Mouse (Mus musculus) bone marrow macrophage, adult 2 months (primary cell): ENCODE results near the gene Adad2. TPM values are rescaled to one million over a fixed set of nuclear protein-coding genes. Genes with fewer than 3 reads are reported as not detected.

Experiments
- H3K27ac ChIP-seq: 2 replicates; pipeline ENCODE4 v1.5.1; 2012; ENCODE audit warnings: low read depth, low read length; ENCODE audit not compliant: insufficient read depth
- H3K4me1 ChIP-seq: 2 replicates; pipeline ENCODE4 v1.6.1; 2012; ENCODE audit warnings: low read length; ENCODE audit not compliant: control insufficient read depth, insufficient read depth
- H3K4me3 ChIP-seq: 2 replicates; pipeline ENCODE4 v1.5.1; 2012; ENCODE audit warnings: mild to moderate bottlenecking, low read length, moderate library complexity; ENCODE audit not compliant: insufficient read depth
- CTCF ChIP-seq: IDR thresholded peaks from 2 replicates; pipeline ENCODE4 v1.5.1; 2012; ENCODE audit warnings: low read depth, mild to moderate bottlenecking, low read length, moderate library complexity
- POLR2A ChIP-seq: IDR thresholded peaks from 2 replicates; pipeline ENCODE4 v1.6.1; 2012; ENCODE audit warnings: mild to moderate bottlenecking, low read depth, low read length, borderline replicate concordance
- polyA plus RNA-seq: library from polyadenylated mRNA; stranded (reverse); fragments of >200 nt; gene quantifications from 2 replicates; pipeline ENCODE4 v1.2.4, GENCODE M21; 2012; ENCODE audit not compliant: missing spikeins, insufficient read depth, insufficient read length

Gene Adad2
- polyA plus RNA-seq, 1 experiment: not detected

DNA sequence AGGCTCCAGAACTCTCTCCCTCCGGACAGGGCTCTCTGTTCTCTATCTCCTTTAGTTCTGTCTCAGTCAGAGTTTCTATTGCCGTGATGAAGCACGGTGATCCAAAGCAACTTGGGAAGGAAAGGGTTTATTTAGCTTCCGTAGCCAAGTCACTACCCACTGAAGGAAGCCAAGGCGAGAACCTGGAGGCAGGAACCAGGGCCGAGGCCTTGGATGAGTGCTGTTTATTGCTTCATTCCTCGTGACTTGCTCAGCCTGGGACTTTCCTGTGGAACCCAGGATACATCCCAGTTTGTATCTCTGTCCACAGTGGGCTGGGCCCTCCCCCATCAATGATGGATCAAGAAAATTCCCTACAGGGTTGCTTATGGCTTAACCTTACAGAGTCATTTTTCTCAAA, 24.2 kb downstream of the Adad2 start:
- Histone ChIP-seq H3K27ac (no peak overlapping the region), H3K4me3 (no peak overlapping the region), H3K4me1 (0 out of 2 replicates have a peak, but pooled peaks cover 3% of the 10 kb centered on the region)
- no peak for TF ChIP-seq CTCF
- TF ChIP-seq POLR2A: no peak

DNA sequence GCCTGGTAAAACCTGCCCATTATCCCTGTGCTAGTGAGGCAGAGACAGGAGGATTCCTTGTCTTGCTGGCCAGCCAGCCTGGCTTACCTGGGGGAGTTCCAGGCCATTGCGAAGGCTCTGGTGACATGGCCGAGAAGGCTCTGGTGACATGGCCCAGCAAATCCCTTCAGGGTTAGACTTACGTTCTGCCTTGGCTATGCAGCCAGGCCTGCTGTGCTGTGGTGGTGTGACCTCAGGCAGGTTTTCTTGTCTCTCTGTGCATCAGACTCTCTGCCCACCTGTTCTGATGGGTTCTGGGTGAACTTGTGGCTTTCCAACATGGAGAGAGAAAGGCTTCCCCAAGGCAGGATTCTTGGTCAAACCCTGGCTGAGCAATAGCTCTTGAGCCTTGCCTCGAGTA, 24.8 kb downstream of the Adad2 start:
- H3K4me3 ChIP-seq: no peak overlapping the region
- no peak overlapping the region for H3K27ac ChIP-seq
- H3K4me1 ChIP-seq: 0 out of 2 replicates have a peak, but pooled peaks cover 3% of the 10 kb centered on the region
- no peak for TF ChIP-seq POLR2A
- no peak for TF ChIP-seq CTCF

DNA sequence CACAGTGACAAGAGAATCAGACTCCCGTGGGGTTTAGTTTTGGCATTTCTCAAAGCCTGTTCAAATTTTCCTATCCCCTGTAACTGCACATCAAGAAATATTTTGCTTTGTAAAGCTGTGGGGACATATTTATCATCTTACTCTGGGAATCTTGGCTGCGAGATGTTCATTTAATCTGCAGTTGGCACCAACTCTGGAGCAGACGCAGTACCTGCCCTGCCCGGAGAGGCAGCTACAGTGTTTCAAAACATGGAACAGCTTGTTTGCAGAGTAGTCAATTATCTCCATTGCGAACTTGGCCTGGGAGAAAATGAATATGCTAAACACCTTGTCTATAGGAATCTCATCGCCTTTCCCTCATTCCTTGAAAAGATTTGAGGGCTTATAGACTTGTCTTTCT, 25.7 kb downstream of the Adad2 start:
- no peak overlapping the region for H3K27ac ChIP-seq
- TF ChIP-seq CTCF (no peak), POLR2A (no peak)
- H3K4me3 ChIP-seq: no peak overlapping the region
- H3K4me1 ChIP-seq: 0 out of 2 replicates have a peak, but pooled peaks cover 3% of the 10 kb centered on the region

DNA sequence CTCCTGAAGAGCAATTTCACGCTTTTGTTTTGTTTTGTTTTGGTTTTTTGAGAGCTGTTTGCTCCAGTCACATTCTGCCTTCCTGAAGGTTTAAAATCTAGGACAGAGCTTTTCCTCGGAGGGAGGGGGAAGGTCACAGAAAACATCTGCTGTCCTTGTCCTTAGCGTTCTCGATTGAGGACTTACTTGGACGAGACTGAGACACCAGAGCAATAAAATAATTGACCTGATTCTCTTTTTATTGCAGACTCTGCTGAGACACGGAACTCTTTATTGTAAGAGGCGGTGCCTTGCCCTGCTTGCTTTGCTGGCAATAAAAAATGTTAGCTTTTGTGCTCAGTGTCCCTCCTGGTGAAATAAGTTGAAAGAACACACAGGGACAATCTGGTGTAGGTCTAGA, 27.3 kb downstream of the Adad2 start:
- TF ChIP-seq POLR2A (no peak), CTCF (no peak)
- Histone ChIP-seq H3K4me3 (no peak overlapping the region), H3K4me1 (0 out of 2 replicates have a peak, but pooled peaks cover 1% of the 10 kb centered on the region), H3K27ac (no peak overlapping the region)

DNA sequence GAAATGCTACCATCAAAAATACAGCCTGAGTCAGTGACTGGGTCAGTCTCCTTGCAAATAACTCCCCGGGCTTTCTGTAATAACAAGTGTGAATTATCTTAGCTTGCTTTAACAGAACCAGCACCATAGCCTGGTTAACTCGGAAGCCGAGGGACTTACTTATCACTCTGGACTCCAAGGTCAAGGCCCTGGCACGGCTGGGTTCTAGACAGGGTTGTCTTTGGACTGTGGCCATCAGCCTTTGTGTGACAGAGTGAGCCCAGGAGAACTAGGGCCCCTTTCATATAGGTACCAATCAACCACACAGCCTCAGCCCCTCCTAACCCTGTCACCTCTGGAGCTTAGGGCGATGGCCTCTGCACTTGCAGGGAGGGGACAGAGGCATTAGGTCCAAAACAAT, 28.5 kb downstream of the Adad2 start:
- Histone ChIP-seq H3K4me1 (no peaks in the 10 kb centered on the region), H3K27ac (no peak overlapping the region), H3K4me3 (no peak overlapping the region)
- no peak for TF ChIP-seq CTCF
- no peak for TF ChIP-seq POLR2A

DNA sequence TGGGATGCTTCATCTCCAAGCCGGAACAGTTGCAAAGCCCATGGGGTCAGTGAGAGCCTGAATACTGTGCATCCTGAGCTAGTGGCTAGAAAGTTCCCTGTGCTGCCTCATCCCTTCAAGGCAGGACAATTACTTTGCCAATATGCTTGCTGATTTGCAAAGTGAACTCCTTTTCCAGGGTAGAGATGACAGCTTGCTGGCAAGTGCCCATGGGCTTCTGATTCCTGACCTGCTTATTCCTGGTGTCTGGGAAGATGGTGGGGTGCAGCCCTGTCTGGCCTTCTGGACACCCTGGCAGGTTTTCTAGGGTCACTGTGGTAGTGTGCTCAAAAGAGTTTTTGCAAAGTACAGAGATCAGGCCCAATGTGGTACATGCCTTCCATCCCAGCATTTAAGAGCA, 30.4 kb downstream of the Adad2 start:
- no peak overlapping the region for H3K27ac ChIP-seq
- no peaks in the 10 kb centered on the region for H3K4me1 ChIP-seq
- no peak overlapping the region for H3K4me3 ChIP-seq
- no peak for TF ChIP-seq POLR2A
- no peak for TF ChIP-seq CTCF

DNA sequence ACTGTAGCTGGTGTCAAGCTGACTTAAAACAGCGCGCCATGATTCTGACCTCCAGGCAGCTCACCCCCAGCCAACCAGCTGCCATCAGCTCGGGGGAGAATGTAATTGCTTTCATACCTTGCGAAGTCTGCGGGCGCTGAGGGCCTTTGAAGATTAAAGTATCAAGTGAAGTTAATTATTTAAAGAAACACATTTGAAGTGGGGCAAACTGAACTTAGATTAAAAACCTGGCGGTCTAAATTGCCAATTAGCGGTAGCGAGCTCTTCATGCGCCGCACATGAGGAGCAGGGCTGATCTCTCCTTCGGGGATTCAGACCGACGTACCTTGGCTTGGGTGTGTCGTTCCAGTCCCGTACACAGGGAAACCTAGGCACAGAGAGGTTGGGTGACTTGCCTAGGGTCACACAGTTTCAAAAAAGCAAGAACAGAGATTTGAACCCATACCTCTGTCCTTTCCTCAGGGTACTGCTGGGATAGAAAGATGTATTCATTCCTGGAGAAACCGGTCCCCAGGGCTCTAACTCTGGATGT, 31.9 kb downstream of the Adad2 start:
- no peaks in the 10 kb centered on the region for H3K4me1 ChIP-seq
- H3K27ac ChIP-seq: no peak overlapping the region
- no peak overlapping the region for H3K4me3 ChIP-seq
- no peak for TF ChIP-seq CTCF

DNA sequence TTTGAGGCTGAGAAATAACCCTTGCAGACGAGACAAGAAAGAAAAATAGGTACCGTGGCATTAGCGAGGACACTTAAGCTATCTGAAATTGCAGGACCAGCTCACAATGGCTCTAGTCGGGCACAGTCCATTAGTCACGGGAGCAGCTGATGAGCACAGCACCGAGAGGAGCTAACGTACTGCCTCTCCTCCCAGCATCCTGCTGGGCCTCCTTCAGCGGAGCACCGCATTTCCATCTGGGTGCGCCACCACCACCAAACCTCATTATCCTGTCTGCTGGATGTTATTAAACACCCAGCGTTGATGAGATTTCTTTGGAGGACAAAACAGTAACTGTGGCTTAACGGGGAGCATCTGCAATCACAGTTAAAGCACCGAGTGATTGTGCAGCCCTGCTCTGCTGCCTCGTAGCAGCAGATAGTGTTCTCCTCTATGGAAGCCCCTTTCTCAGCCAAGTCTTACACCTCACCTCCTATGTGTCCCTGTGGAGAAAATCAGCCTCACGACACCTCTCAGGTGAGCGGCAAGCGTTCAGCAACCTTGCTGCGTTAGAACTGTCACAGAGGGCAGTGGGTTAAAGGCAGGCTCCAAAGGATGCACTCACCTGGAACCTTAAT, 32.5 kb downstream of the Adad2 start:
- no peak overlapping the region for H3K4me3 ChIP-seq
- no peaks in the 10 kb centered on the region for H3K4me1 ChIP-seq
- TF ChIP-seq CTCF (no peak), POLR2A (no peak)
- no peak overlapping the region for H3K27ac ChIP-seq

DNA sequence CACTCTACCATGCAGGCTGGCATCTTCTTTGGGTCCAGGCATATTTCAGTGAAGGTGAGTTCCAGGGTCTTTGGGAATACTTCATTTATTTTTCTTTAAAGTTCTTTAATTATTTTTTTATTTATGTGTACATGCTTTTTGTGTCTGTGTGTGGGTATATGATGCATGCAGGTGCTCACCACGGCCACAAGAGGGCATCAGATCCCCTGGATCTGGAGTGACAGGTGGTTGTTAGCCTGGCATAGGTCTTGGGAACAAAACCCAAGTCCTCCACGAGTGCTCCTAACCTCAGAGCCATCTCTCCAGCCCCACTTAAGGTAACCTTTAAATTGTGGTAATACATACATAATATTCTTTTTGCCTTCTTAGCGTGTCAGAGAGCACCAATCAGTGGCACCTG, 33.6 kb downstream of the Adad2 start:
- TF ChIP-seq POLR2A (no peak), CTCF (no peak)
- Histone ChIP-seq H3K4me3 (no peak overlapping the region), H3K27ac (no peak overlapping the region), H3K4me1 (no peaks in the 10 kb centered on the region)

DNA sequence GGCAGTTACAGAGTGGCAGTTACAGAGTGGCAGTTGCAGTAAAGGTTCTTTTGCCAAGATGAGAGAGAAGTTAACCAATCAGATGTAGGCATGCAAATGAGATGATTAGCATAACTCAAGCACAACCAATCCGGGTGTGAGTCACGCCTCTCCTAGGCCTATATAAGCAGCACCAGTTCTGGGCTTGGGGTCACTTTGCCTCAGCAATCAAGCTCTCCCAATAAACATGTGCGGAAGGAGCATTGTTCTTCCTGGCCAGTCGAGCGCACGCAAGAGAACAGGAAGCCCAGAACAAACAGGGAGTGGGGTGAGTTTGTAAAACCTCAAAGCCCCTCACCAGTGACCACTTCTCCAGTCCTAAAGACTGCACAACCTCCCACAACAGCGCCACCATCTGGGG, 34.3 kb downstream of the Adad2 start:
- no peaks in the 10 kb centered on the region for H3K4me1 ChIP-seq
- H3K27ac ChIP-seq: no peak overlapping the region
- TF ChIP-seq CTCF (no peak), POLR2A (no peak)
- H3K4me3 ChIP-seq: no peak overlapping the region
